Mouse (Mus musculus) hindbrain, embryonic 14.5 days (tissue): ENCODE data around the gene Gtpbp3. TPM values are rescaled to one million over a fixed set of nuclear protein-coding genes. Genes with fewer than 3 reads are reported as not detected.

Experiments
- ATAC-seq: fragments of 200-750 bp; cut with Nextera tagmentation; 2 replicates; pipeline ENCODE4 v1.8.0; 2017; ENCODE audit warnings: moderate number of reproducible peaks, mild to moderate bottlenecking, moderate TSS enrichment, moderate library complexity; ENCODE audit not compliant: low FRiP score
- DNase-seq: peaks from one replicate; pipeline ENCODE4 v3.0.0-alpha.2; 2015; ENCODE audit warnings: low spot score
- H3K27ac ChIP-seq: fragments of 300-500 bp; sonication (generic); 2 replicates; pipeline ENCODE4 v1.5.1; 2014; ENCODE audit warnings: mild to moderate bottlenecking, moderate library complexity
- H3K27me3 ChIP-seq: fragments of 300-500 bp; sonication (generic); 2 replicates; pipeline ENCODE4 v1.6.1; 2014; ENCODE audit warnings: mild to moderate bottlenecking, low read length, mixed read lengths; ENCODE audit not compliant: control insufficient read depth, insufficient read depth
- H3K36me3 ChIP-seq: fragments of 300-500 bp; sonication (generic); replicated peaks from 2 replicates; pipeline ENCODE4 v1.6.1; 2014; ENCODE audit not compliant: control insufficient read depth, insufficient read depth
- H3K4me1 ChIP-seq: fragments of 300-500 bp; sonication (generic); replicated peaks from 2 replicates; pipeline ENCODE4 v1.6.1; 2014; ENCODE audit warnings: antibody characterized with exemption, low read length, mixed read lengths; ENCODE audit not compliant: control insufficient read depth, insufficient read depth
- H3K4me2 ChIP-seq: fragments of 300-500 bp; sonication (generic); replicated peaks from 2 replicates; pipeline ENCODE4 v1.6.1; 2014; ENCODE audit warnings: mild to moderate bottlenecking, moderate library complexity
- H3K4me3 ChIP-seq: fragments of 300-500 bp; sonication (generic); replicated peaks from 2 replicates; pipeline ENCODE4 v1.5.1; 2014; ENCODE audit warnings: mild to moderate bottlenecking, low read length
- H3K9ac ChIP-seq: fragments of 300-500 bp; sonication (generic); 2 replicates; pipeline ENCODE4 v1.6.1; 2014
- H3K9me3 ChIP-seq: fragments of 300-500 bp; sonication (generic); 2 replicates; pipeline ENCODE4 v1.6.1; 2016; ENCODE audit warnings: low read length; ENCODE audit not compliant: control insufficient read depth
- WGBS: fragments of 180-500 bp; shearing (Covaris S2); extraction: QIAGEN DNeasy Blood & Tissue Kit; methylation state at CpG from one replicate; pipeline ENCODE4 v1.1.7; 2014; 5-methylcytosine and 5-hydroxymethylcytosine counted together
- polyA plus RNA-seq: library from polyadenylated mRNA; unstranded; fragments of >200 nt; fragmentation: Nextera tagmentation; extraction: Ambion mirVana; gene quantifications from 2 replicates; pipeline ENCODE4 v1.2.1, GENCODE M21; 2014

Gtpbp3 gene
- polyA plus RNA-seq, 1 experiment from 2014 or later: 7.3 TPM

GRCm38 (mm10) chr8:71467201-71467600, 20.7 kb upstream of the Gtpbp3 start:
- peaks cover 18% of the 10 kb centered on the region for H3K36me3 ChIP-seq
- no peaks in the 10 kb centered on the region for H3K27me3 ChIP-seq
- H3K27ac ChIP-seq: no peak overlapping the region
- peaks cover 24% of the 10 kb centered on the region for H3K4me1 ChIP-seq
- no peak for ATAC-seq
- H3K4me2 ChIP-seq: no peak overlapping the region
- DNase-seq: no peak
- WGBS: 96% methylated on average over 2 of the region's 2 CpGs
- H3K9me3 ChIP-seq: no peaks in the 10 kb centered on the region
- H3K4me3 ChIP-seq: no peak overlapping the region
- H3K9ac ChIP-seq: no peak overlapping the region

GRCm38 (mm10) chr8:71468001-71468400, 19.9 kb upstream of the Gtpbp3 start:
- Histone ChIP-seq H3K9me3 (no peaks in the 10 kb centered on the region), H3K36me3 (peaks cover 26% of the 10 kb centered on the region), H3K4me1 (peaks cover 20% of the 10 kb centered on the region), H3K27ac (no peak overlapping the region), H3K4me3 (0 out of 2 replicates have a peak overlapping the region, but pooled peaks have one; percentile 80), H3K9ac (no peak overlapping the region), H3K27me3 (no peaks in the 10 kb centered on the region), H3K4me2 (no peak overlapping the region)
- DNase-seq (no peak), ATAC-seq (no peak)
- 92% methylated on average over 1 of the region's 1 CpGs for WGBS

GRCm38 (mm10) chr8:71468916-71469315, 19.0 kb upstream of the Gtpbp3 start, which contains the start of gene Dda1:
Gene Dda1 (plus strand): TSS chr8:71469199.
- peak within 1 kb of the TSS; percentile 80 for H3K4me3 ChIP-seq
- H3K9me3 ChIP-seq: no peaks in the 10 kb centered on the region
- peak; percentile 99 for DNase-seq
- H3K4me2 ChIP-seq: peak within 1 kb of the TSS; percentile 79
- peak within 1 kb of the TSS; percentile 85 for H3K27ac ChIP-seq
- H3K4me1 ChIP-seq: peaks cover 17% of the 10 kb centered on the region
- under 1% methylated on average over 49 of the region's 52 CpGs for WGBS
- peak; percentile 89 for ATAC-seq
- peaks cover 35% of the 10 kb centered on the region for H3K36me3 ChIP-seq
- H3K27me3 ChIP-seq: no peaks in the 10 kb centered on the region
- peak within 1 kb of the TSS; percentile 81 for H3K9ac ChIP-seq

DNA sequence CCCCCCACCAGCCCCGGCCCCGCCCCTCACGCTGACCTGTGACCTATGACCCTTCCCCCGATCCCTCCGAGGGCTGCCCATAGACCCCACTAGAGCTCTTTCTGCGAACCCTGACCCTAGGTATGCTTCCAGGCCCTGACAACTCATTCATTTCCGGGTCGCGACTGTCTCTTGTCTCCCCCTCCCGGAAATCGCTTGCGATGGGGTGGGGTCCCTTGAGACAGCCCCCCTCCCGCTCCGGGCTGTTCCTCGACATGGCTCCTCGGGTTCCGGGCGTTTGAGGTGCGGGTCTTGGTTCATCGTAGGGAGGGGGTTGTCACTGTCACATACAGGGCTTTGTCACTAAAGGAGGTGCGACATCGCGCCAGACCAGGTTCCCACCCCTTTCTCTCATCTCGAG, 18.5 kb upstream of the Gtpbp3 start:
- no peaks in the 10 kb centered on the region for H3K9me3 ChIP-seq
- no peaks in the 10 kb centered on the region for H3K27me3 ChIP-seq
- H3K27ac ChIP-seq: peak overlapping the region; percentile 85
- H3K9ac ChIP-seq: peak overlapping the region; percentile 81
- peak; percentile 51 for ATAC-seq
- H3K4me3 ChIP-seq: peak overlapping the region; percentile 80
- WGBS: under 1% methylated on average over 24 of the region's 24 CpGs
- peak overlapping the region; percentile 79 for H3K4me2 ChIP-seq
- peaks cover 40% of the 10 kb centered on the region for H3K36me3 ChIP-seq
- peak; percentile 74 for DNase-seq
- H3K4me1 ChIP-seq: peaks cover 12% of the 10 kb centered on the region

DNA sequence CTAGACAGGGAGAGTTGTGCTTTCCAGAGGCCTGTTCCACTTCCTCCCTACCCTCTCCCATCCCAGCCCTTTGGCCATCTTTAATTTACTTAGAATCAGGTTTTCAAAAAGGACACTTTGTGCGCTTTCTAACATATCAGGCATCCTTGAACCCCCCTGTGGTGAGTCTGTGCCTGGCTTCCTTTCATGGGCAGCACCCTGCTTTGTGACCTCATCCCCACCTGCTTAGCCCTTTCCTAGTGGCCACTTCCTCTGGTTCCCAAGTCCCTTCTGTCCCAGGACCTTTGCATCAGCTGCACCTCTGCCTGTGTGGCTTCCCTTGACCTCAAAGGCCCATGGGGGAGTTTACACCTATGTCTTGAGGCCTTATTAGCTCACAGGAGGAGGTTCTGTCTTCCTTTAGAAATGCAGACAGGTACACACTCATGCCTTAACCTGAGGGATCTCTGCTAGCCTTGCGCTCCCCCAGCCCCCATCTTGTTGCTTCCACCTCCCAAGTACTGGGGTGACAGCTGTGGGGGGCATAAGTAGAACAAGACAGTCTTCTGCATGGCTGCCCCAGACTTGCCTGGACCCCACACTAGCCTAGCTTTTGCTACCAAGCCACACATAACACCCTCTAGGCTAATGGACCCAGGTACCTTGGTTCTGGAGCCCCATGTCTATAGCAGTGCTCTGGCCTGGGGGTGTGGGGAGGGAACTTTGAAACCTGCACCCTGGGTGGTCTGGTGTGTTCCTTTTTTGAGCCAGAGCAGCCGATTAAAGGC, 17.6 kb upstream of the Gtpbp3 start:
- ATAC-seq (no peak), DNase-seq (no peak)
- H3K9me3 ChIP-seq: no peaks in the 10 kb centered on the region
- 87% methylated on average over 3 of the region's 3 CpGs for WGBS
- peak overlapping the region; percentile 79 for H3K4me2 ChIP-seq
- peak overlapping the region; percentile 81 for H3K9ac ChIP-seq
- peaks cover 49% of the 10 kb centered on the region for H3K36me3 ChIP-seq
- H3K4me3 ChIP-seq: peak overlapping the region; percentile 80
- H3K27ac ChIP-seq: 0 out of 2 replicates have a peak overlapping the region, but pooled peaks have one; percentile 85
- H3K4me1 ChIP-seq: peaks cover 12% of the 10 kb centered on the region
- H3K27me3 ChIP-seq: no peaks in the 10 kb centered on the region

DNA sequence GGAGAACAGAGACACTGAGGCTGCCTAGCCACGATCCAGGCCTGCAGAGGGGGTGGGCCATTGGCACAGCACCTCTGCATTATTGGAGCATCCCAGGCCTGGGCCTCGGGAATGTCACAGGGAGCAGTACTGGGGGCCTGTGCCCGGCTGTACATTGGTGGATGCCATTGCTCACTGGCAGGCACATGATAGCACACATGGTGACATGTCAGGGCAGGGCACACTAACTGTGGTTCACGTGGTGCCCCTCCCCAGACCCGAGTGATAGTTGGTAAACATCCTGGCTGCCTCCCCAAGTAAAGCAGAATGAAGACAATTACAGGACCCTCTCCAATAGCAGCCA, 17.0 kb upstream of the Gtpbp3 start:
- no peak overlapping the region for H3K27ac ChIP-seq
- DNase-seq (no peak), ATAC-seq (no peak)
- no peak overlapping the region for H3K4me3 ChIP-seq
- WGBS: 86% methylated on average over 5 of the region's 5 CpGs
- peaks cover 50% of the 10 kb centered on the region for H3K36me3 ChIP-seq
- no peaks in the 10 kb centered on the region for H3K9me3 ChIP-seq
- peak overlapping the region; percentile 79; the same call in 1 of the 2 replicates for H3K4me2 ChIP-seq
- H3K4me1 ChIP-seq: peaks cover 12% of the 10 kb centered on the region
- H3K27me3 ChIP-seq: no peaks in the 10 kb centered on the region
- H3K9ac ChIP-seq: 0 out of 2 replicates have a peak overlapping the region, but pooled peaks have one; percentile 20

- Histone ChIP-seq H3K4me3 (no peak overlapping the region), H3K27ac (no peak overlapping the region), H3K4me1 (peaks cover 13% of the 10 kb centered on the region), H3K36me3 (peaks cover 50% of the 10 kb centered on the region), H3K9me3 (no peaks in the 10 kb centered on the region), H3K4me2 (no peak overlapping the region), H3K27me3 (no peaks in the 10 kb centered on the region), H3K9ac (no peak overlapping the region)
- WGBS: 95% methylated on average over 17 of the region's 17 CpGs
- no peak for ATAC-seq
- DNase-seq: no peak
These were observed 16.0 kb upstream of the Gtpbp3 start for GRCm38 (mm10) chr8:71471861-71472260.

DNA sequence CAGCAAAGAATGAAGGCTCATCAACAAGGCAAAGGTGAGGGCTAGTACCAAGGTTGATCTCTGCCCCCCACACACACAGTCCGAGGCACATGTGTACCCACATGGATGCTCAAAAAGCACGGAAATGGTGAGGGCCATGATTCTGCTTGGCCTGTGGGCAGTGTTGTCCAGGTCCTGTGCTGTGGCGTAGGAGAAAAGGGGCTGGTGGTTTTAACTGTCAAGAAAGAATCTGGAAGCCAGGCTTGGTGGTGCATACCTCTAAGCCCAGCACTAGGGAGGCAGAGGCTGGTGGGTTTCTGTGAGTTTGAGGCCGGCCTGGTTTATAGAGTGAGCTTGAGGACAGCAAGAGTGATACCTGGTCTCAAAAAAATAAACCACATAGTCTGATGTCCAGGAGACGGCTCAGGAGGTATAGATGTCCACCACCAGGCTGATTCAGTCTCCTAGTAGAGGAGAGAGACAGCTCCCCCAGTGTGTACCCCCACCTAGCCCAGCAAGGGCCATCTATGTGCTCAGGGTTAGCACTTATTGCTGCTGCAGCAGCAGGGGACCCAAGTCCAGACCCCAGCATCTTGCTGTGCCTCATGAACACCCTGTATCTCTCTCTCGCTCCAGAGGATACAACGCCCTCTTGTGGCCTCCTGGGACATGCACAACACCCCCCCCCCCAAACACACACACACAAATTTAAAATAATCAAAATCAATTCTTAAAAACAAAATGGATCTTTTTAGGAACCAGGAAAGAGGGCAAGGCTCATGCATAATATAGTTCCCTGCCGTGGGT, 15.1 kb upstream of the Gtpbp3 start:
- Histone ChIP-seq H3K4me2 (no peak overlapping the region), H3K9me3 (no peaks in the 10 kb centered on the region), H3K27me3 (no peaks in the 10 kb centered on the region), H3K27ac (no peak overlapping the region), H3K36me3 (peaks cover 50% of the 10 kb centered on the region), H3K4me3 (no peak overlapping the region), H3K4me1 (peaks cover 21% of the 10 kb centered on the region), H3K9ac (no peak overlapping the region)
- no peak for ATAC-seq
- DNase-seq: no peak
- WGBS: 89% methylated on average over 8 of the region's 8 CpGs

DNA sequence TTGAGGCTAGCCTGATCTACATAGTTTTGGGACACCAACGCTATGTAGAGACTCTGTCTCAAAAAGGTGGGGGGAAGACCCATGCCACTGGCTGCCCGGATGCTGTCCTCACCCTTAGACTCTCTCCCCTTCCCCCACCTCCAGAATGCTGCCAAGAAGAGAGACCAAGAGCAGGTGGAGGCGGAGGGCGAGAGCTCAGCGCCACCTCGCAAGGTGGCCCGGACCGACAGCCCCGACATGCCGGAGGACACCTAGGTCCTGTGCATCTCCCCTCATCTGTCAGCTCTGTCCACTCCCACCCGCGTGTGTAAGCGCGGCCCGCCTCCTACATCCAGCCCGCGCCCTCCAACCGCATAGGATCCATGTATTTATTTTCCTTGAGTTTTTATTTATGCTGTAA, 13.6 kb upstream of the Gtpbp3 start:
- H3K9ac ChIP-seq: no peak overlapping the region
- 92% methylated on average over 18 of the region's 18 CpGs for WGBS
- H3K27ac ChIP-seq: no peak overlapping the region
- H3K27me3 ChIP-seq: no peaks in the 10 kb centered on the region
- no peak overlapping the region for H3K4me3 ChIP-seq
- peaks cover 62% of the 10 kb centered on the region for H3K36me3 ChIP-seq
- DNase-seq (no peak), ATAC-seq (no peak)
- peaks cover 21% of the 10 kb centered on the region for H3K4me1 ChIP-seq
- H3K4me2 ChIP-seq: no peak overlapping the region
- no peaks in the 10 kb centered on the region for H3K9me3 ChIP-seq
